Mouse (Mus musculus) CD4-positive, CD25-positive, alpha-beta regulatory T cell, adult 2 months (primary cell): Measurements from ENCODE around the gene Aven.
A peak's percentile ranks its signal among the peaks of the same experiment; 100 is the strongest.

Experiments used
- DNase-seq: peaks from one replicate; pipeline ENCODE4 v3.0.0-alpha.2; 2012; ENCODE audit warnings: low read depth, low spot score

Gene Aven

DNA sequence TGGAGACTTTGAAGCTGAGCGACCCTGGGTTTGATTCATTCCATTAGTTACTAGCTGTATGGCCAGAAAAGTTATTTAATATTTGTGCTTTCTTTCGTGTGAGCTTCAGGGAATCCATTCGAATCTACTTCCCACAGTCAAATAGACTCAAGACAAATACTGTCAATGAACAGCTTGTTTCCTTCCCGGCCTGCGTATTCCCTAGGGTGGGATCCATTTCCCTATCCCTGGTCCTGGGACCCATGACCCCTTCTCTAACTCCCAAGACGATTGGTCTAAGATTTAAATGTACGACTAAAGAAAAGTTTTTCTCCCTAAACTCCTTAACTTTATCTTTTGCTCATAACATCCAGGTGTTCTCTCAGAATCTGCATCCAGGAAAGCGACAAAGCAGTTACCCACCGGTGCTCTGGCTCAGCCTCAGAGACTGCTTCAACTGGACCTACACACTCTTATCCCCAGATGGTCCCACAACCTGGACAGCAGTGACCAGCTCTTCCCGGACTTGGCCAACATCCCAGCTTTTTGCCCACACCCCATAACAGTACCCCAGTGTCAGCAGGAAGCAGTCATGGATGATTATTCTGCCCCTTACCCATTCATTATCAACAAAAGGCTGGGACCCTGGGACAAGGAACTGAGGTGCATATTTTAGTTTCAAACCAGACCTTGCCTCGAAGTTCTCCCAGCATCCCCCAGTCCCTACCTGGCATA, 2.1 kb upstream of the Aven start:
- DNase-seq: no peak

DNA sequence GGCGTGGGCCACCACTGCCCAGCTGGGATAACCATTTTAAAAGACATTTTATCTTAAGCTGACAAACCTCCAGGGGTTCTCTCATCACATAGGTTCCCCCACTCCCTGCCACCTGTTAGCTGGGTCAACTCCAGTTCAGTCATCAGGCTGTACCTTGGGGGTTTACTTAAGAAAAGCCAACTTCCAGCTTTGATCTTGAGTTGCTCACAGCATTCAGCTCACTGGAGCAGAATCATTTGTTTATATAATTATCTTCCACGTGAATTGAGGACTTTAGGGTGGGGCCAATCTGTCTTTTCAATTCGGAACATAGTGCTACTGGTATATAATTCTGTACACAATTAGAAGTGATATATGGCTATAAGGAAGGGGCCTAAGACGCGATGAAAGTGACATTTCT, 1.1 kb upstream of the Aven start:
- no peak for DNase-seq

DNA sequence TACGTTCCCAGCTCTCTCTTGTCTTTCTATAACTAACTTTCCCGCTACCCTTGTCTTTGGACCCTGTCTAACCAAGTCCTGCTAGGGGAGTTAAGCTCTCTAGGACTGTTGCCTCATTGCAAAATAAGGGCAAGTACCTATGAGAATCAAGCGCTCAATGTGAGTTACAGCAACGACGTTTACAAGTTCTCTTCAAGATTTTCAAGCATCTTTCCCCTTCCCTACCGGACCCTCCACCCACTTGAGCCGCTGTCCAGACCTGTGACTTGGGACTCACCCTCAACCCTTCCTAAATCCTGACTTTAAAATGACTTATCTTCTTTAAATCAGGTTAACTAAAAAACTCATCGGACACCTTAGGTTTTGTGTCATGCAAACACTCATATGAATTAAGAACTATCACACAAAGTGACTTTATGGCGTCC, 321 bp upstream of the Aven start:
- DNase-seq: peak; percentile 48

DNA sequence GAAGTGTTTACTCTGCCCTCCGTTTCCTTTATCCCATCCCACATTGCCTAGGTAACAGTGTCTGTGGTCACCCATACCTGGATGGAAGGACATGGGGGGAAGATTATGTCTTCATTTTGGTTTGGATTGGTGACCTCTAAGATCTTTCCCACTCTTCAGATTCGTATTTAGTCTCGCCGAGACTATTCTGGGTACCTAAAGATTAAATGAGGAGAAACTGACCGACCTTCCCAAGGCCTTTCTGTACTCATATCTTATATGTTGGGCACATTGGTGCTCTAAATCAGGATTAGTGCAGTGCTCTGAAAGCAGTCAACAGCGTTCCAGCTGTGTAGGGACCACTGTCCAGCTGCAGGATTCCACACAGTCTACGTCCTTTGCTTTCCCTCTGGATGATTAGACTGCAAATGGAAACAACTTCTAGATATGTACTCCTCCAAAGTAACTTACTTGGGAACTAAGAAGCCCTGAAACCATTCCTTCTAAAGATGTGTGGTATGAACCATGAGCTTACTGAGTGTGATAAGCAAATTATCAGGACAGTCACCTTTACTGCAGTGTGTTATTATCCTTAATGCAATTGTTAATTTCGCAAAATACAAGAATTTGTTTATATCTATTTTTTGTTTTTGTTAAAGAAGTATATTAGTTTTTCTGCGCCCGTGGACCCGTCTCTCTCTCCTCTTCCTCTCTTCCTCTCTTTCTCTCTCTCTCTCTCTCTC, 936 bp downstream of the Aven start:
- DNase-seq: no peak

DNA sequence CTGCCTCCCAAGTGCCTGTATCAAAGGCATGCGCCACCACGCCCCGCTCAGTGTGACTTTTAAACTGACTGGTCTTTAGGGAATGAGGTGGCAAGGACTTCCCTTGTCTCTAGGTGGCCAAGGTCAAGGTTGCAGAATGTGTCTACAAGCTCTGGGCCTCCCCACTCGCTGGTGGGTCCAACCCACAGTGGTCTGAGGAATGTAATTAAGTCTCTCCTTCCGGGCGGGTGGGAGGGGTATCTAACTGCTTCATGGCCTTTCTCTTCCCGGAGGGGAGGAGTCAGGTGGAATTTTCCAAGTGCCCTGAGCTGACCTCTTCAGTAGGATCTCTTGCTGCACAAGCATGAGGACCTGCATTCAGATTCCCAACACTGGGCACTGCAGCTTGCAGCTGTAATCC, 5.1 kb downstream of the Aven start:
- DNase-seq: no peak

DNA sequence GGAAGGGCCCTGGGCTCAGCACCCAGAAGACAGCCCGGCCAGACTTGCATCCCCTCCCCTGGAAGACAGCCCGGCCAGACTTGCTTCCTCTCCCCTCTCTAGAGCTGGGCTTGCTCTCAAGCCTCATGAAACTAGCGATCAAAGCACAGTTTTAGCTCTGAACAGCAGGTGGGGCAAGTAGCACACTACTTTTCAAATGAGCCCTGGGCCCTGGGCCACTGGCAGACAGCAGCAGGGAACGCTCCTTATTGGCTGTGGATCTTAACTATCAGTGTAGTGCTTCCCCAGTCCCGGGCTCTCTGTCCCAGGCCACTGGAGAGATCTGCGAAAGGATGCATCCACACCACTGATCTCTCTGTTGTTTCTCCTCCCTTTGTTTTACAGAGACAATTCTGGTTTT, 8.4 kb downstream of the Aven start:
- peak; percentile 90 for DNase-seq

DNA sequence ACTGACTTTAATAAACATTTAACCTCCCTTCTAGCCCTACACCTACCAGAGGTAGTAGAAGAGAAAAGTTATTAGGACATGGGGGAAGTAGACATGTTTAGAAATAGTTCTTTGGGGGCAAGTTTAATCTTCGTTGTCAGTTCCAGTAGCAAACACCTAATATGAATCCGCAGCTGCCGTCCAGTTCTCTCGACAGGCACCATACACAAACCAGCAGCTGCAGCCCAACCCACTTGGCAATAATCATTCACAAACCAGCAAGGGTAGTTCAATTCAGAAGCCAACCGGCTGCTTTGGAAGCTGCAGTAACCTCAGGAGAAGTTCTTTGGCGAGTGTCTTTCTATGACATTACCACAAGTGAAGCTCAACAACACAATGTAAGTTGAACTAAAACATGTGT, 11.2 kb downstream of the Aven start:
- DNase-seq: no peak

DNA sequence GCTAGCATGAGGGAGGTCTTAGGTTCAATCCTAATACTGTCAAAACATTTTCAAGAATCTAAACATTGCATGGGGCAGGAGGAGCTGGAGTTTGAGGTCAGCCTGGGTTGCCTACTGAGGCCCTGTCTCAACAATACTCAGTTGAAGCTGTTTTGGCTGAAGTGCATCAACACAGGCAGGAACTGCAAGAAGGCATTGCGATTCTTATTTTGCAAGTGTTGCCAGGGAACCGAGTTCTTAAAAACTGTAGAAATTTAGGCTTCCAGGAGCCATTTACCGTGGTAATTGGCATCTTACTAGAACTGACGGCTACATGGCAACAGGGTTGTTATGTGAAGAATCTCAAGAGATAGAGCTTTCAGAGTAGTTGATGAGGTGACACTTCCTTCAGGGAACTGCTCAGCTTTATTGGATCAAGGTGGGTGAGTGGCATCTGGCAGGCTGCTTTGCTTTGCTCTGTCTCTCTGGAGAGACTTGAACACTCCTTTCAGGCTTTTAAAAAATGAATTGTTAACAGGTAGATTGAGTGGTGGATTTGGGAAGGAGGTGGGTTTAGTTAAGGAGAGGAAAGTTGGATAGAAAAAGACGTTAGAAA, 14.2 kb downstream of the Aven start:
- peak; percentile 54 for DNase-seq

DNA sequence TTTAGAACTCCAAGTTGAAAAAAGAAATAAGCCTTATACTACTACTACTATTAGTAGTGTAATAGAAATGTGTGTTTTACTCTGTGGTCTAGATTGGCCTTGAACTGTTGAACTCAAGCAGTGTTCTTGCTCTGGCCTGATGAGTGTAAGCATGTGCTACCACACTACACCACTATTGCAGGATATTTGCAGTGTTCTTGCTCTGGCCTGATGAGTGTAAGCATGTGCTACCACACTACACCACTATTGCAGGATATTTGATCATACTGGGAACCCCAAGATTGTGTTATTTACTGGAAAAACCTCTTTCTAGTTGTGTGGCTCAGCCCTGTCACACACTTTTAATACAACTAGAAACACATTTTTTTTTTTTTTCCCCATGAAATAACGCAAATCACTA, 14.7 kb downstream of the Aven start:
- peak; percentile 51 for DNase-seq

DNA sequence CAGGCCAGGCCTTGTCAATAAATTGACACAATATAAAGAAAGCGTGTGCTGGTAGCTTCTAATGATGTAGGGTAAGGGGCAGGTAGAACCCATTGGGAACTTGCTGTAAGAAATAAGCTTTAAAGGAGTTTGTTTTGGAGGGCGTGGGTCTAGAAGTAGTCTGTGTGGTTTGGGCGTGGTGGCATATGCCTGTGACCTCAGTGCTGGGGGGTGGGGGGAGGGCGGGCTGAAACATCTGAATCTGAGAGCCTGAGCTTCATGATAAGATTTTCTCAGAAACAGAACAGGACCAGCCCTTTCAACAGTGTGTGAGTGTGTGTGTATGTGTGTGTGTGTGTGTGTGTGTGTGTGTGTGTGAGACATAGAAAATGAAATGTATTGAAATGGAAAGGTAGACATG, 17.4 kb downstream of the Aven start:
- peak; percentile 91 for DNase-seq

DNA sequence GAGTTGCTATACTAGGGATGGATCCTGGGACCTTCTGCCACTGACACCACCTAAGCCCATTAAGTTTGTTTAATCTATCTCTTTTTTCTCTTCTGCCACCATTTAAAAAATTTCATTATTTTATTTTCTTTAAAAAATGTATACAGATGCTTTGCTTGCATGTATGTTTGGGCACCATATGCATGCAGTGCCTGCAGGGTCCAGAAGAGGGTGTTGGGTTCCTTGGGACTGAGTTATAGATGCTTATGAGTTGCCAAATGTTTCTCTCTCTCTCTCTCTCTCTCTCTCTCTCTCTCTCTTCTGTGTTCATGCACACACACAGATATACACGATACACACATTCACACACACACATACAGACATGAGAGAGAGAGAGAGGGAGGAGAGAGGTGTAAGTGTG, 20.3 kb downstream of the Aven start:
- DNase-seq: peak; percentile 67

DNA sequence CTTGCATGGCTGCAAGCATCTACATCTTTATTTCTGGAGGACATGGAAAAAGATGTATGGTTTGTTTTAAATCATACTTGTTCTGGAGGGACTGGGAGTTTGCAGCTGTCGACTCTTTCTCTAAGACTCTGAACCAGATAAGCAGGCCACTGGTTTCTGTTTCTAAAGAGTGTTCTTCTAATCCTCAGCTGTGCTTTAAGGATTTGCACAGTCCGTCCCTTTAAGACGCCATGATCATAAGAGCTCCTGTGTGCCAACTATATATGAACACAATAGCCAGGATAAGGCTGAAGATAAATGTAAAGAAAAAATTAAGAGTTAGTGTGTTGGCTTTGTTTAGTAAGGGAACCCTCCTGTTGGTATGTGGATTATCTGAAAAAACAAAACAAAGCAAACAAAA, 24.0 kb downstream of the Aven start:
- DNase-seq: no peak

DNA sequence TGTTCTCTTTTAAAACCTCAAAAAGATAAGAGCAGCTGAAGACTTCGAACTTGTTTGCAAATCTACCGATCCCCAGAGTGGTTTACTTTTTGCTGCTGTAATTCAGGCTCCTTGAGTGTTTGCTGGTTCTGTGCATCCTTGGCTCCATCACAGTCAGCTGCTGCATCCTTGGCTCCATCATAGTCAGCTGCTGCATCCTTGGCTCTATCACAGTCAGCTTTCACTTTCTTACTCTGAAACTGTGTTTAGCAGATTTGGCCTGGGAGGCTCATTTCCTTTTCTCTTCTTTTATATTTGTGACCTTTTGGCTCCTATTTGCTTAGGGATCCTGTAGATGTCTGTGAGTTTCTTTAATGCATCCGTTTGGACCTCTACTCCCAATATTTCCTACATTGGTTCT, 24.5 kb downstream of the Aven start:
- peak; percentile 65 for DNase-seq

DNA sequence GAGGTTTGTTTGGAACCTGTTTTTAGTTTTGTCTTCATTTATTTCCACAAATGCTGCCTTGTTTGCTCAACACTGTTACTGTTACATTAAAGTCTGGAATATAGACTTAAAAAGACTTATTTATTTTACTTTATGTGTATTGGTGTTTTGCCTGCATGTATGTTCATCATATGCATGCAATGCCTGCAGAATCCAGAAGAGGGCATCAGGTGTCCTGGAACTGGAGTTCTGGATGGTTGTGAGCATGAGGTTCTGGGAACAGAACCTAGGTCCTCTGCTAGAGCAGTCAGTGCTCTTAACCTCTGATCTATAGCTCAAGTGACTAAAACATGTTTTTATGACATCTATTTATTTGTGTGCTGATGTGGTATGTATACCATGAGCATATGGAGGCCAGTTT, 25.8 kb downstream of the Aven start:
- peak; percentile 45 for DNase-seq

DNA sequence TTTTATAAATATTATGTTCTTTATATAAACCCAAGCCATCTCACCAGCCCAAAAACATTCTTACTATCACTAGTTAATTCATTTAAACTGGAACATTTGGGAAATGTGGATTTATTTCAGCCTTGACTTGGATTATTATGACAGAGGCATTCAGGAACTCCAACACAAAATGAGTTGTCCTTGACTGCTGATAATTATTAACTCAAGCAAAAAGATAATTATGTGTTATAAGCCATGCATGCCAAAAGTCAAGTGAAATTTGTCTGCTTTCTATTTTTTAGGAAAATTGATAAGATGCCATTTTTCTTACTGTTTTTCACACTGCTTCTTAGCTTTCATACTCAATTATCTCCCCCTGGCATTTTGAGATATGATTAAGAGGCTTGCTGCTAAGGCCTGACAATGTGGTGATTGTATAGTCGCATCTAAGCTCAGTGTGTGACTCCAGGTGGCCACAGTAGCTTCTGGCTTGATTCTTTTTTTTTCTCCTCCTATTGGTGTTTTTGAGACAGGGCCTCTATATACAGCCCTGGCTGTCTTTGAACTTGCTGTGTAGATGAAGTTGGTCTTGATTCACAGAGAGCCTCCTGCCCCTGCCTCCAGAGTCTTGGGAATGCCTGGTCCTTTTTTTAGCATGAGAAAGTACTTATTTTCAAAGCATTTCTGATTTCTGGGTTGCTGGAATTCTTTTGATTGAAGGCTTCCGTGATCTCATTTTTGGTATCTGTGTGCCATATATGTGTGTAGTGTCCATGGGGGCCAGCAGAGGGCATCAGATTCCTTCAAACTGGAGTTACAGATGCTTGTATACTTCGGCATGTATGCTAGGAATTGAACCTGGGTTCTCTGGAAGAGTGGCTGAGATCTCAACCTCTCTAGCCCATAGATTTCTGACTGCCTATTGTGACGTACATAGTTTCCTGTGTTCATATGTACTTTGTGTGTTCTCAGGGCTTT, 28.0 kb downstream of the Aven start:
- DNase-seq: no peak

DNA sequence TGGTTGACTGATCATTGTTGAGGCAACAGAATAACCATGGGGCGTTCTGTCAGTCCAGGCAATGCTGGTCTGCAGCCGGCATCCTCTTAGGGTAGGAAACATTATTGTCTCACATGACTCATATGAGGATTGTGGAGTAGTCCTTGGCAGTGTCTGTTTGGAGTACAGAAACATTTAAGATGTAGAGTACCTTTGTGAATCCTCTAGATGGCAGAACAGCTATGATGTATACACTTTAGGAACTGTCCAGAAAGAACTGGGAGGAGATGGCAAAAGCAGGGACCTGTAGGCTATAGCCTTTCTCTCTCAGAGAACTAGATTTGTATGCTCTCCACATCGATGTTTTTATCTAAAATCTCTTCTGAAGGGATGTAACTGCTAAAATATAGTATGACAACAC, 34.2 kb downstream of the Aven start:
- no peak for DNase-seq

DNA sequence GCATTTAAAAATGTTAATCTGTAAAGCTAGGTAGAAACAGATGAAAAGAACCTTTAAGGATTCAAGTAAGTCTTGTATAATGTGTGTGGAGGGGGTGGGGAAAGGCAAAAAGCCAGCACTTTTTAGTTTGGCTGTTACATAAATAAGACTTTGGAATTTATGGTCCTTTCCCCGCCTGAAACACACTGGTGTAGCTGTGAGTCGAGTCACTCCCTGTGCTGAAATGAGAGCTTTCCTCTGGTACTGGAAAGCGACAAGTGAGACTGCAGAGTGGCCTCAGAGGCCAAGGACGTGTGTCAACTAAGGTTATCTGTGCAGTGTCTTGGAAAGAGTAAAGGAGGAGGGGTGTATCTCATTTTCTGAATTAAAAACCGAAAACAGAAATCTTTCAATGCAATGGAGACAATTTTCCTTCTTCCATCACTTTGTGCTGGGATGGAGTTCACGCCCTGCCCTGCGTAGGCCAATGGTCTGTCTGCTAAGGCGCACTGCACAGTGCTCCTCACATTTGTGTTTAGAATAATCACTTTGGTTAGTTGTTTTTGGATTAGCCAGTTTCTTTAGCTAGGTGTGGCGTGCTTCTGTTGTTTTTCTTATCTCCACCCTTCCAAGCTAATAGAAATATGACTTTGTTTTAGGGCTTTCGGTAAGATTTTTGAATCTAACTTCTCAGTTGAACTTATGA, 40.2 kb downstream of the Aven start:
- DNase-seq: no peak

DNA sequence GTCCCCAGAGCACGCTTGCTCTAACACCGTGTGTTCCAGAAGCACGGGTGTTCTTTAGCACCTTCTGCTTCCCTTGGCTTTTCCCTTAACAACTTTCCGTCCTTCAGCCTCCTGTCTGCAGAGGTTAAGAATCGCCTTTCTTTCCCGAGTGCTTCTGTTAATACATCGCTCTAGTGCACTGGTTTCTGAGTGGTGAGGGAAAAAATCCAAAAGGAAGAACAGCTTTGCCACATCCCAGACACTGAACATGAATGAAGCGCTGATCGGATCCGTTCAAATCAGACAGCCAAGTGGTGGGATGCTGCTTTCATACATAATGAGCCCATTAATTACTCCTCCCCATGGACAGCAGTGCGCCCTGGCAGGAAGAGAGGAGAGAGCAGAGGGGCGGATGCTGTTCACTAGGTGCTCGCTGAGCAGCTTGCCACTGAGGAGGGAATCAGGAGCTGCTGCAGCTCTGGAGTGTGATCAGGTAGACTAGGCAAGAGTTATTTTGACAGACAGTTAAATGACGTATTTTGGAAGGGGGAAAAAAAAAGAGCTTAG, 42.0 kb downstream of the Aven start:
- no peak for DNase-seq

DNA sequence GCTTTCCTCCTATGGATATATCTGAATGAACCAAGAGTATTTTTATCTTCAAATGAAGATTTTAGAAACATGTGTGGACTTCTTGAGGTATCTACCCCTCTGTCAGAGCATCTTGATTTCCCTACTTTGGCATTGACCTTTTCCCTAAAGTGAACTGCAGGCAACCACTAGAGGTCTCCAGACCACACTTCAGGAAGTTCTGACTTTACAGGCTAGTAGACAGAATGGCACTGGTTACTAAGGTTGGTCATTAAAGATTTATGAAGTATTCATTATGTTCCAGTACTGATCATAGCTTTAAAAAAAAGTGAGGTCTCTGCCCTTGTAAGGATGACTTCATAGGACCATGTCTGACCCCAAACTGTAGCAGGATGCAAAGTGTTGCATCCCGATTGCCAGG, 46.0 kb downstream of the Aven start:
- DNase-seq: peak; percentile 48

DNA sequence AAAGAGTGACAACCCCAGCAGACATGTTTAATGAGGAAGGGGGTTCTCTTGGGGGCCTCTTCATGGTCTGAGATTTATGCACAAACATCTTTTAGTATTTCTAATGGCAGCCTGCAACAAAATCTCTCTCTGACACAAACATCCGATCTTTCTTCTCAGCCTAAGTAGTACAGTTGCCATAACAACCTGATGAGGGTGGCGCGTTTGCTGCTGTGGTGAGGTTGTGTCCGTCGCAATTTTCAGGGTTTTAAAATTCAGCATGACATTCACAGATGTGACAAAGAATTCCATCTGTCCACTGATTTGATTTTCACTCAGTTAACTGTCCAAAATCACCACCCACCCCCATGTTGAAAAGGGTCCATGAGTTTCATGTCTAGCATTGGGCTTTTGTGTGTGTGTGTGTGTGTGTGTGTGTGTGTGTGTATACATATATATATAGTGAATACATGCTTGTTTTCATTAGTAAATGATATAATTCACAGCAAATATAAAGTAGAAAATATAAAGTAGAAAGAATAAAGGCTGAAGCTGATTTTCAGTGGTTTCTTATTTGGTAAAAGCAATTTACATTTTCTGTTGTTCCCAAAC, 49.0 kb downstream of the Aven start:
- DNase-seq: no peak

DNA sequence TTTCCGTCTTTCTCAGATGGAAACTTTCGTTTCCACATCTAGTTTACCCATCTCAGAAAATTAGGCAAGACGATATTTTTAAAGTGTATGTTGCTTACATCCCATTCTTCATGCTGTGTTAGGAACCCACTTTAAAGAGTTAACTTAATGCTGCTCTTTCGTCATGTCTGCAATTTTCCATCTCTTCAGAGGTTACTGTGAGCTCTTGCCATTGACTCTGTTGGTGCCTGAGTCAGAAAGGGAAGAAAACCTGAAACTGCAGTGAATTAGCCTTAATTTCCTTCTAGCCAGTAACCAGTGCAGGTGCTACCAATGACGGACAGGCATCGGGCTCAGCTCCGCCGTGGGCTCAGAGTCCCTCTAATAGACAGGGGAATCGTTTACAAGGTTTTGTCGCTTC, 63.8 kb downstream of the Aven start:
- peak; percentile 18 for DNase-seq
